Mouse (Mus musculus) lung, postnatal 0 days (tissue): ENCODE measurements around the gene Ngp. TPM values are rescaled to one million over a fixed set of nuclear protein-coding genes. Genes with fewer than 3 reads are reported as not detected.
"Not testable (repeated sequence)": the region's sequence is repeated elsewhere in the genome, so short reads cannot be mapped to it uniquely, and the experiment has no call there.

ENCODE experiments used
- ATAC-seq: fragments of 200-750 bp; cut with Nextera tagmentation; 2 replicates; pipeline ENCODE4 v1.8.0; 2017; ENCODE audit warnings: moderate library complexity
- DNase-seq: peaks from one replicate; pipeline ENCODE4 v3.0.0-alpha.2; 2016; ENCODE audit warnings: low spot score
- H3K27ac ChIP-seq: fragments of 300-500 bp; sonication (generic); 2 replicates; pipeline ENCODE4 v1.5.1; 2014; ENCODE audit warnings: antibody characterized with exemption, mild to moderate bottlenecking, low read length, mixed read lengths
- H3K27me3 ChIP-seq: fragments of 300-500 bp; sonication (generic); replicated peaks from 2 replicates; pipeline ENCODE4 v1.6.1; 2014; ENCODE audit warnings: low read length, mixed read lengths; ENCODE audit not compliant: insufficient read depth
- H3K36me3 ChIP-seq: fragments of 300-500 bp; sonication (generic); 2 replicates; pipeline ENCODE4 v1.6.1; 2014; ENCODE audit warnings: low read length, mixed read lengths; ENCODE audit not compliant: insufficient read depth
- H3K4me1 ChIP-seq: fragments of 300-500 bp; sonication (generic); 2 replicates; pipeline ENCODE4 v1.6.1; 2014; ENCODE audit warnings: antibody characterized with exemption, low read depth, low read length, mixed read lengths; ENCODE audit not compliant: insufficient read depth
- H3K4me2 ChIP-seq: fragments of 300-500 bp; sonication (generic); replicated peaks from 2 replicates; pipeline ENCODE4 v1.6.1; 2014; ENCODE audit warnings: low read depth, mild to moderate bottlenecking, low read length, moderate library complexity, mixed read lengths
- H3K4me3 ChIP-seq: fragments of 300-500 bp; sonication (generic); 2 replicates; pipeline ENCODE4 v1.5.1; 2014; ENCODE audit warnings: low read depth, low read length
- H3K9ac ChIP-seq: fragments of 300-500 bp; sonication (generic); replicated peaks from 2 replicates; pipeline ENCODE4 v1.6.1; 2014; ENCODE audit warnings: low read depth, mild to moderate bottlenecking
- H3K9me3 ChIP-seq: fragments of 300-500 bp; sonication (generic); 2 replicates; pipeline ENCODE4 v1.6.1; 2016; ENCODE audit warnings: low read length, mixed read lengths
- CTCF ChIP-seq: IDR thresholded peaks from 2 replicates; pipeline ENCODE4 v1.5.1; 2016; ENCODE audit warnings: antibody characterized with exemption, mild to moderate bottlenecking
- EP300 ChIP-seq: IDR thresholded peaks from 2 replicates; pipeline ENCODE4 v1.6.1; 2016; ENCODE audit warnings: antibody characterized with exemption, mild to moderate bottlenecking, control low read depth
- WGBS: fragments of 180-500 bp; shearing (Covaris S2); extraction: QIAGEN DNeasy Blood & Tissue Kit; methylation state at CpG from one replicate; pipeline ENCODE4 v1.1.7; 2014; 5-methylcytosine and 5-hydroxymethylcytosine counted together
- polyA plus RNA-seq: library from polyadenylated mRNA; unstranded; fragments of >200 nt; fragmentation: Nextera tagmentation; extraction: Ambion mirVana; gene quantifications from 2 replicates; pipeline ENCODE4 v1.2.1, GENCODE M21; 2015

Ngp gene
- polyA plus RNA-seq, result 24.6 and 30.7 TPM in 2 replicates

GRCm38 (mm10) chr9:110419511-110420112, at the start of gene Ngp:
Ngp (plus strand) TSS chr9:110419747.
- no peak for DNase-seq
- TF ChIP-seq EP300 (no peak), CTCF (no peak)
- no peak for ATAC-seq
- no peaks in the 10 kb centered on the region for H3K27me3 ChIP-seq
- no peak within 1 kb of the TSS for H3K27ac ChIP-seq
- no peak within 1 kb of the TSS for H3K9ac ChIP-seq
- H3K4me3 ChIP-seq, result no peak within 1 kb of the TSS
- H3K4me1 ChIP-seq, result no peaks in the 10 kb centered on the region
- no peak within 1 kb of the TSS for H3K4me2 ChIP-seq
- WGBS, result 74% methylated on average over 12 of the region's 12 CpGs
- no peaks in the 10 kb centered on the region for H3K9me3 ChIP-seq
- no peaks in the 10 kb centered on the region for H3K36me3 ChIP-seq

- H3K4me1 ChIP-seq, result no peaks in the 10 kb centered on the region
- TF ChIP-seq EP300, result no peak
- no peak for TF ChIP-seq CTCF
- no peaks in the 10 kb centered on the region for H3K27me3 ChIP-seq
- H3K9me3 ChIP-seq, result no peaks in the 10 kb centered on the region
- WGBS, result 87% methylated on average over 3 of the region's 3 CpGs
- H3K4me3 ChIP-seq, result no peak overlapping the region
- ATAC-seq, result no peak
- H3K9ac ChIP-seq, result no peak overlapping the region
- DNase-seq, result no peak
- no peak overlapping the region for H3K27ac ChIP-seq
- 0 out of 2 replicates have a peak, but pooled peaks cover 5% of the 10 kb centered on the region for H3K36me3 ChIP-seq
- H3K4me2 ChIP-seq, result no peak overlapping the region
Measured at GRCm38 (mm10) chr9:110369860-110370259, 49.7 kb upstream of the Ngp start.

- TF ChIP-seq EP300 (no peak), CTCF (no peak)
Measured at GRCm38 (mm10) chr9:110373871-110374270, 45.7 kb upstream of the Ngp start.

GRCm38 (mm10) chr9:110375668-110376067, 43.9 kb upstream of the Ngp start:
- 0 out of 2 replicates have a peak, but pooled peaks cover 8% of the 10 kb centered on the region for H3K36me3 ChIP-seq
- ATAC-seq, result no peak

More at GRCm38 (mm10) chr9:110373871-110374270, 45.7 kb upstream of the Ngp start:
- Histone ChIP-seq H3K9me3 (no peaks in the 10 kb centered on the region), H3K4me3 (no peak overlapping the region), H3K36me3 (0 out of 2 replicates have a peak, but pooled peaks cover 8% of the 10 kb centered on the region), H3K27me3 (no peaks in the 10 kb centered on the region), H3K9ac (no peak overlapping the region), H3K27ac (no peak overlapping the region), H3K4me2 (no peak overlapping the region), H3K4me1 (no peaks in the 10 kb centered on the region)
- 94% methylated on average over 13 of the region's 13 CpGs for WGBS
- ATAC-seq (no peak), DNase-seq (no peak)

GRCm38 (mm10) chr9:110377655-110378054, 41.9 kb upstream of the Ngp start:
- not testable (repeated sequence) for H3K36me3 ChIP-seq, H3K4me3 ChIP-seq, H3K27ac ChIP-seq, H3K4me2 ChIP-seq, H3K9ac ChIP-seq, H3K9me3 ChIP-seq, DNase-seq, ATAC-seq, H3K4me1 ChIP-seq, H3K27me3 ChIP-seq
- 84% methylated on average over 15 of the region's 15 CpGs for WGBS

More at GRCm38 (mm10) chr9:110375668-110376067, 43.9 kb upstream of the Ngp start:
- WGBS, result 96% methylated on average over 3 of the region's 3 CpGs
- H3K4me1 ChIP-seq, result no peaks in the 10 kb centered on the region
- no peaks in the 10 kb centered on the region for H3K9me3 ChIP-seq
- no peak for DNase-seq
- no peak overlapping the region for H3K4me3 ChIP-seq
- no peak overlapping the region for H3K4me2 ChIP-seq
- H3K27ac ChIP-seq, result no peak overlapping the region
- TF ChIP-seq EP300, result no peak
- TF ChIP-seq CTCF, result no peak
- H3K27me3 ChIP-seq, result no peaks in the 10 kb centered on the region
- no peak overlapping the region for H3K9ac ChIP-seq

GRCm38 (mm10) chr9:110379361-110379760, 40.2 kb upstream of the Ngp start:
- 0 out of 2 replicates have a peak, but pooled peaks cover 4% of the 10 kb centered on the region for H3K36me3 ChIP-seq
- no peak for ATAC-seq
- TF ChIP-seq CTCF (no peak), EP300 (no peak)
- H3K9ac ChIP-seq, result no peak overlapping the region
- no peaks in the 10 kb centered on the region for H3K4me1 ChIP-seq
- no peak overlapping the region for H3K4me2 ChIP-seq
- 91% methylated on average over 8 of the region's 8 CpGs for WGBS
- H3K4me3 ChIP-seq, result no peak overlapping the region
- no peaks in the 10 kb centered on the region for H3K9me3 ChIP-seq
- no peak for DNase-seq
- H3K27ac ChIP-seq, result no peak overlapping the region
- no peaks in the 10 kb centered on the region for H3K27me3 ChIP-seq
